Mouse (Mus musculus) CH12.LX (cell line): ENCODE results near the gene Dppa5a. TPM values are rescaled to one million over a fixed set of nuclear protein-coding genes. Genes with fewer than 3 reads are reported as not detected.

ENCODE experiments used
- DNase-seq: peaks from one replicate; pipeline ENCODE4 v3.0.0-alpha.2; 2013; ENCODE audit errors: extremely low read depth
- H3K27ac ChIP-seq: 2 replicates; pipeline ENCODE4 v1.5.1; 2012; ENCODE audit warnings: low read depth, mild to moderate bottlenecking, control low read depth, moderate library complexity; ENCODE audit not compliant: insufficient read depth
- H3K27me3 ChIP-seq: replicated peaks from 2 replicates; pipeline ENCODE3; 2012; ENCODE audit warnings: inconsistent platforms
- H3K36me3 ChIP-seq, 2 experiments: replicated peaks in 1 of 2; 2 replicates each; pipeline versions ENCODE3 to v1.6.1; 2012; ENCODE audit warnings: inconsistent platforms in 1 of 2, low read length in 1 of 2, mild to moderate bottlenecking in 1 of 2, mixed read lengths in 1 of 2, moderate library complexity in 1 of 2; ENCODE audit not compliant: control insufficient read depth in 1 of 2, insufficient read depth in 1 of 2
- H3K4me1 ChIP-seq, 2 experiments: 2 replicates each; pipeline ENCODE4 v1.6.1; 2012; ENCODE audit warnings: inconsistent platforms in 1 of 2, moderate library complexity in 1 of 2; ENCODE audit not compliant: insufficient read depth in 2 of 2, control insufficient read depth in 1 of 2
- H3K4me2 ChIP-seq: 2 replicates; pipeline ENCODE4 v1.6.1; 2012; ENCODE audit warnings: low read depth, mild to moderate bottlenecking, control low read depth; ENCODE audit not compliant: poor library complexity, insufficient read depth, severe bottlenecking
- H3K4me3 ChIP-seq, 3 experiments: fragments of 150-350 bp in 1 of 3; sonication (generic) in 1 of 3; replicated peaks in 1 of 3; 2 replicates each; pipeline versions ENCODE3 to v1.5.1; 2011 to 2012; ENCODE audit warnings: low read depth in 2 of 3, low read length in 2 of 3, mild to moderate bottlenecking in 2 of 3, moderate library complexity in 2 of 3, control low read depth in 1 of 3, improper control_type of control experiment in 1 of 3, inconsistent platforms in 1 of 3, mixed read lengths in 1 of 3; ENCODE audit not compliant: poor library complexity in 1 of 3
- H3K79me2 ChIP-seq: replicated peaks from 2 replicates; pipeline ENCODE4 v1.6.1; 2012; ENCODE audit warnings: mild to moderate bottlenecking, moderate library complexity; ENCODE audit not compliant: control insufficient read depth, poor library complexity, insufficient read depth, severe bottlenecking; ENCODE audit errors: extremely low read depth
- H3K9ac ChIP-seq: 2 replicates; pipeline ENCODE4 v1.6.1; 2012; ENCODE audit warnings: low read depth, mild to moderate bottlenecking, control low read depth, moderate library complexity; ENCODE audit not compliant: insufficient read depth
- H3K9me3 ChIP-seq: replicated peaks from 2 replicates; pipeline ENCODE3; 2012; ENCODE audit warnings: low read length, inconsistent platforms, mixed read lengths
- BHLHE40 ChIP-seq: IDR thresholded peaks from 2 replicates; pipeline ENCODE4 v1.6.1; 2011; ENCODE audit warnings: mild to moderate bottlenecking, low read depth, low read length, improper control_type of control experiment
- CHD2 ChIP-seq: IDR thresholded peaks from 2 replicates; pipeline ENCODE4 v1.6.1; 2011; ENCODE audit warnings: low read length, improper control_type of control experiment
- CTCF ChIP-seq, 2 experiments: IDR thresholded peaks in 1 of 2; conservative IDR thresholded peaks in 1 of 2; 2 replicates each; pipeline ENCODE4 v1.5.1; 2011 to 2012; ENCODE audit warnings: low read depth in 2 of 2, low read length in 2 of 2, improper control_type of control experiment in 1 of 2, inconsistent platforms in 1 of 2, mild to moderate bottlenecking in 1 of 2, moderate library complexity in 1 of 2
- E2F4 ChIP-seq: IDR thresholded peaks from 2 replicates; pipeline ENCODE4 v1.6.1; 2011; ENCODE audit warnings: low read depth, low read length, improper control_type of control experiment; ENCODE audit not compliant: insufficient replicate concordance
- ELF1 ChIP-seq: IDR thresholded peaks from 2 replicates; pipeline ENCODE4 v1.6.1; 2014; ENCODE audit warnings: low read depth, mild to moderate bottlenecking, inconsistent platforms, low read length, improper control_type of control experiment
- ETS1 ChIP-seq: conservative IDR thresholded peaks from 2 replicates; pipeline ENCODE4 v1.6.1; 2012; ENCODE audit warnings: low read depth, mild to moderate bottlenecking, inconsistent platforms, low read length, improper control_type of control experiment, moderate library complexity
- HCFC1 ChIP-seq: IDR thresholded peaks from 2 replicates; pipeline ENCODE4 v1.6.1; 2012; ENCODE audit warnings: low read depth, mild to moderate bottlenecking, inconsistent platforms, low read length, improper control_type of control experiment
- JUN ChIP-seq: IDR thresholded peaks from 2 replicates; pipeline ENCODE4 v1.6.1; 2011; ENCODE audit warnings: low read depth, mild to moderate bottlenecking, low read length, improper control_type of control experiment, moderate library complexity; ENCODE audit not compliant: insufficient read depth
- JUND ChIP-seq: conservative IDR thresholded peaks from 2 replicates; pipeline ENCODE4 v1.6.1; 2011; ENCODE audit warnings: low read depth, low read length, improper control_type of control experiment
- KAT2A ChIP-seq: IDR thresholded peaks from 2 replicates; pipeline ENCODE4 v1.6.1; 2012; ENCODE audit warnings: low read length, improper control_type of control experiment, inconsistent platforms; ENCODE audit not compliant: insufficient replicate concordance
- MAFK ChIP-seq: IDR thresholded peaks from 2 replicates; pipeline ENCODE4 v1.6.1; 2011; ENCODE audit warnings: low read length, improper control_type of control experiment; ENCODE audit not compliant: insufficient replicate concordance
- MAX ChIP-seq: IDR thresholded peaks from 2 replicates; pipeline ENCODE4 v1.6.1; 2011; ENCODE audit warnings: low read length, improper control_type of control experiment
- MXI1 ChIP-seq: IDR thresholded peaks from 2 replicates; pipeline ENCODE4 v1.6.1; 2011; ENCODE audit warnings: mild to moderate bottlenecking, low read depth, low read length, improper control_type of control experiment
- NRF1 ChIP-seq: IDR thresholded peaks from 2 replicates; pipeline ENCODE4 v1.6.1; 2014; ENCODE audit warnings: low read depth, mild to moderate bottlenecking, inconsistent platforms, low read length, improper control_type of control experiment, moderate library complexity
- PAX5 ChIP-seq: IDR thresholded peaks from 2 replicates; pipeline ENCODE4 v1.6.1; 2012; ENCODE audit warnings: low read length, inconsistent platforms, mixed read lengths
- POLR2AphosphoS2 ChIP-seq: IDR thresholded peaks from 2 replicates; pipeline ENCODE4 v1.6.1; 2011; ENCODE audit warnings: low read depth, low read length, improper control_type of control experiment
- RCOR1 ChIP-seq: conservative IDR thresholded peaks from 2 replicates; pipeline ENCODE4 v1.6.1; 2012; ENCODE audit warnings: low read depth, mild to moderate bottlenecking, inconsistent platforms, low read length, improper control_type of control experiment
- SIN3A ChIP-seq: IDR thresholded peaks from 2 replicates; pipeline ENCODE4 v1.6.1; 2012; ENCODE audit warnings: low read length, improper control_type of control experiment, inconsistent platforms
- TCF12 ChIP-seq: IDR thresholded peaks from 2 replicates; pipeline ENCODE4 v1.6.1; 2014; ENCODE audit warnings: low read depth, mild to moderate bottlenecking, inconsistent platforms, low read length, improper control_type of control experiment
- UBTF ChIP-seq: IDR thresholded peaks from 2 replicates; pipeline ENCODE4 v1.6.1; 2012; ENCODE audit warnings: low read depth, mild to moderate bottlenecking, inconsistent platforms, low read length, improper control_type of control experiment, moderate library complexity
- USF1 ChIP-seq: IDR thresholded peaks from 2 replicates; pipeline ENCODE4 v1.6.1; 2014; ENCODE audit warnings: low read depth, mild to moderate bottlenecking, inconsistent platforms, low read length, improper control_type of control experiment
- USF2 ChIP-seq: conservative IDR thresholded peaks from 2 replicates; pipeline ENCODE4 v1.6.1; 2011; ENCODE audit warnings: low read depth, low read length, improper control_type of control experiment
- ZC3H11A ChIP-seq: IDR thresholded peaks from 2 replicates; pipeline ENCODE4 v1.6.1; 2012; ENCODE audit warnings: low read depth, mild to moderate bottlenecking, inconsistent platforms, low read length, improper control_type of control experiment
- ZKSCAN1 ChIP-seq: IDR thresholded peaks from 2 replicates; pipeline ENCODE4 v1.6.1; 2012; ENCODE audit warnings: low read depth, inconsistent platforms, low read length, improper control_type of control experiment, borderline replicate concordance
- ZMIZ1 ChIP-seq: IDR thresholded peaks from 2 replicates; pipeline ENCODE4 v1.6.1; 2012; ENCODE audit warnings: low read depth, mild to moderate bottlenecking, inconsistent platforms, low read length, improper control_type of control experiment
- ZNF384 ChIP-seq: IDR thresholded peaks from 2 replicates; pipeline ENCODE4 v1.6.1; 2012; ENCODE audit warnings: low read depth, low read length, improper control_type of control experiment, inconsistent platforms
- dilution Hi-C: fragments of 300-500 bp; cut with MboI; formaldehyde crosslinking; loops from 2 replicates; pipeline ENCODE4 v1.14.3; 2020; ENCODE audit warnings: low sequenced_read_pairs; ENCODE audit not compliant: extremely low pct_unique_long_range_greater_than_20kb, extremely low pct_ligation_motif_present
- in situ Hi-C: fragments of 300-500 bp; cut with MboI; formaldehyde crosslinking; loops from 3 replicates; pipeline ENCODE4 v1.14.3; 2019; ENCODE audit warnings: low sequenced_read_pairs, low pct_ligation_motif_present, low pct_unique_long_range_greater_than_20kb, mixed read lengths
- polyA plus RNA-seq: library from polyadenylated mRNA; unstranded; fragments of >175 nt; gene quantifications from 2 replicates; pipeline ENCODE4 v1.2.1, GENCODE M21; 2012; ENCODE audit warnings: low read depth; ENCODE audit not compliant: insufficient read length
- total RNA-seq, 2 experiments: library from RNA; depleted of rRNA; stranded (reverse); fragments of 300-350 nt in 1 of 2; fragments of >200 nt in 1 of 2; gene quantifications; 2 replicates each; pipeline ENCODE4 v1.2.3; 2012 to 2014

Gene Dppa5a
- total and polyA plus RNA-seq, 3 experiments, result not detected

- DNase-seq, result no peak
- dilution Hi-C loops, result no loop called here
- no peak overlapping the region for H3K27ac ChIP-seq
- no peak overlapping the region for H3K4me2 ChIP-seq
- in situ Hi-C loops, result no loop called here
- H3K4me1 ChIP-seq, result no peaks in the 10 kb centered on the region
- no peaks in the 10 kb centered on the region for H3K36me3 ChIP-seq
- H3K9me3 ChIP-seq, result peaks cover 5% of the 10 kb centered on the region
- no peak overlapping the region for H3K4me3 ChIP-seq
- peaks cover 11% of the 10 kb centered on the region for H3K27me3 ChIP-seq
- no peaks in the 10 kb centered on the region for H3K79me2 ChIP-seq
- no peak overlapping the region for H3K9ac ChIP-seq
- no peak for TF ChIP-seq CHD2
- no peak for TF ChIP-seq NRF1
- no peak for TF ChIP-seq ETS1
- no peak for TF ChIP-seq ZNF384
- TF ChIP-seq USF2, result no peak
- TF ChIP-seq TCF12, result no peak
- TF ChIP-seq RCOR1, result no peak
- TF ChIP-seq ZMIZ1, result no peak
- no peak for TF ChIP-seq ZC3H11A
- TF ChIP-seq SIN3A, result no peak
Observed at GRCm38 (mm10) chr9:78395244-78395629, 27.3 kb upstream of the Dppa5a start.

DNA sequence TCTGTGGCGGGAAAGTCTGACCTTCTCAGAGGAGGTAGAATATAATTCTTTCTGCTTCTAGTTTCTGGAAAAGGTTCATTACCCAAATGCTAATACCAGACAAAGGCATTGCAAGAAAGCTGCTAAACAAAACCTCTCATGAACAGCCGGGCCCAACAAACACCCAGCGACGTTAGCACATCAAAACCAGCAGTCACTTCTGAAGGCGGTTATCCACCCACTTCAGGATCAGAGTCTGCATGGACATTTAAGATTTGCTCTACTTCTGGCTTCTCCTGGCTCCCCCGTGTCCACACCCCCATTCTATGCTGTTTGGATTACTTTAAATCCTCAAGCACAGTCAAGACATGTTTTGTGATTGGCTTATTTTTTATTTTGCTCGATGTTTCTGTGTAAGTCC is 26.6 kb upstream of the Dppa5a start:
- Histone ChIP-seq H3K36me3 (no peaks in the 10 kb centered on the region), H3K79me2 (no peaks in the 10 kb centered on the region), H3K27ac (no peak overlapping the region), H3K4me3 (no peak overlapping the region), H3K4me2 (no peak overlapping the region), H3K9me3 (peaks cover 5% of the 10 kb centered on the region), H3K4me1 (no peaks in the 10 kb centered on the region)
- dilution Hi-C loops, result no loop called here
- DNase-seq, result no peak
- TF ChIP-seq ELF1 (no peak), E2F4 (no peak), KAT2A (no peak), USF1 (no peak), CTCF (conservative IDR thresholded peaks at IDR 0.05 in 1 of 2, IDR thresholded peaks at IDR 0.05 in 1 of 2; ENCODE audit: low read depth in 2 of 2, low read length in 2 of 2) (no peak)
- TF ChIP-seq, all 38 proteins: peak for 0
- Histone ChIP-seq H3K27me3 (peaks cover 11% of the 10 kb centered on the region), H3K9ac (no peak overlapping the region)
- in situ Hi-C loops, result no loop called here

GRCm38 (mm10) chr9:78393741-78394140 is 25.8 kb upstream of the Dppa5a start:
- H3K9ac ChIP-seq, result no peak overlapping the region
- peaks cover 11% of the 10 kb centered on the region for H3K27me3 ChIP-seq
- no peak overlapping the region for H3K4me3 ChIP-seq
- H3K4me1 ChIP-seq, result no peaks in the 10 kb centered on the region
- no peak for DNase-seq
- peaks cover 5% of the 10 kb centered on the region for H3K9me3 ChIP-seq
- dilution Hi-C loops, result no loop called here
- no peaks in the 10 kb centered on the region for H3K79me2 ChIP-seq
- in situ Hi-C loops, result no loop called here
- no peaks in the 10 kb centered on the region for H3K36me3 ChIP-seq
- no peak overlapping the region for H3K27ac ChIP-seq
- H3K4me2 ChIP-seq, result no peak overlapping the region
- TF ChIP-seq CTCF (conservative IDR thresholded peaks at IDR 0.05 in 1 of 2, IDR thresholded peaks at IDR 0.05 in 1 of 2; ENCODE audit: low read depth in 2 of 2, low read length in 2 of 2), result no peak
- TF ChIP-seq TCF12, result no peak
- TF ChIP-seq ZMIZ1, result no peak
- no peak for TF ChIP-seq PAX5
- TF ChIP-seq POLR2AphosphoS2, result no peak
- TF ChIP-seq ZKSCAN1, result no peak
- no peak for TF ChIP-seq MAX
- TF ChIP-seq MAFK, result no peak
- TF ChIP-seq E2F4, result no peak
- no peak for TF ChIP-seq ETS1
- no peak for TF ChIP-seq CHD2
- no peak for TF ChIP-seq USF2
- no peak for TF ChIP-seq HCFC1
- TF ChIP-seq BHLHE40, result no peak
- TF ChIP-seq UBTF, result no peak
- no peak for TF ChIP-seq MXI1
- no peak for TF ChIP-seq JUND
- TF ChIP-seq JUN, result no peak
- no peak for TF ChIP-seq ELF1
